Mouse (Mus musculus): ENCODE measurements around the gene Cebpzos.

The Cebpzos gene

GRCm38 (mm10) chr17:78942579-78942978 is 26.3 kb downstream of the Cebpzos start:
- DNase-seq, result no peak

GRCm38 (mm10) chr17:78951225-78951624 is 34.9 kb downstream of the Cebpzos start:
- DNase-seq, result no peak

GRCm38 (mm10) chr17:78952070-78952469 is 35.8 kb downstream of the Cebpzos start:
- DNase-seq, result no peak

GRCm38 (mm10) chr17:78953240-78953639 is 36.9 kb downstream of the Cebpzos start:
- no peak for DNase-seq

DNA sequence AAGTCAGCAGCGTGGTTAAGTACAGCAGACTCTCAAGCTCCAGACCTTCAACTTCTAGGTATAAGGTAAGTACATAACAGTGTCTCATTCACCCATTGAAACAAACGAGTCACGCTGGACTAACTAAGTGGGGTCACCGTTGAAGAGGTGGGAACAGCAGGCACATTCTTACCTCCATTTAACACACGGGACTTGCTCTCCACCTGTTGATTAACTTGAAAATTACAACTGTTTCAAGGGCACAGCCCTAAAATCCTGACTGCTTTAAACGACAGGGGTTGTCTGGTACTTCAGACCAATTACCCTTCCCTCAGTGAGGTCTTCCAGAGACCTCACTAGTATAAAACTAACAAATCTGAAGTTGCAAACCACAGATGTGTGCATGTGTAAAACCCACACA is 43.2 kb downstream of the Cebpzos start:
- no peak for DNase-seq

- DNase-seq, result no peak
Observed at GRCm38 (mm10) chr17:78964387-78964786, 48.1 kb downstream of the Cebpzos start.

GRCm38 (mm10) chr17:78966092-78966883 is 50.0 kb downstream of the Cebpzos start:
- no peak for DNase-seq

DNA sequence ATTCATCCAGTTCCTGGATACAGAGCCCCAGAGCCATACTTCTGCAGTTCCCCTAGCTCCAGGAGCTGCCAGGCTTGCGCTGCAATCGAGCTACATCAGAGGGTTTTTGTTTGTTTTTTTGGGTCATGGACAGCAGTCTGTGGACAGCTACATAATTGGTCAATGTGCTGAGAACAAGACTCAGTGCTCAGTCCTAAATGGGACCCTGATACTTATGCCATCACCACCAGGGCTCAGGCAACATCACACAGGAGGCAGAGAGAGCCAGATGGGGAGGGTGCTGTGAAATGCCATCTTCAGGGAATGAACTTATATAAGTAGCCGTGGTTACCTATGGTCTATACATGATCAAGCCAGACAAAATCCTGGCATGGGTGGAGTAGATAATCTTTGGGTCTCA is 52.2 kb downstream of the Cebpzos start:
- DNase-seq, result no peak
